Mouse (Mus musculus) bone marrow, adult 2 months (tissue): Measurements from ENCODE around the gene Wipi1.

Experiments used
- CTCF ChIP-seq: fragments of 200-500 bp; IDR thresholded peaks from 2 replicates; pipeline ENCODE4 v1.5.1; 2011; ENCODE audit warnings: low read length, control low read depth; ENCODE audit not compliant: control insufficient read depth, insufficient read depth
- POLR2A ChIP-seq: fragments of 200-500 bp; IDR thresholded peaks from 2 replicates; pipeline ENCODE4 v1.6.1; 2011; ENCODE audit warnings: low read depth, mild to moderate bottlenecking, control low read depth, low read length, borderline replicate concordance; ENCODE audit not compliant: control insufficient read depth

GRCm38 (mm10) chr11:109544432-109544831 lies 67.3 kb downstream of the Wipi1 start:
- TF ChIP-seq CTCF (no peak), POLR2A (no peak)
